Comparison of ENCODE assay signal across 8 mouse cellular contexts in the genomic region with DNA sequence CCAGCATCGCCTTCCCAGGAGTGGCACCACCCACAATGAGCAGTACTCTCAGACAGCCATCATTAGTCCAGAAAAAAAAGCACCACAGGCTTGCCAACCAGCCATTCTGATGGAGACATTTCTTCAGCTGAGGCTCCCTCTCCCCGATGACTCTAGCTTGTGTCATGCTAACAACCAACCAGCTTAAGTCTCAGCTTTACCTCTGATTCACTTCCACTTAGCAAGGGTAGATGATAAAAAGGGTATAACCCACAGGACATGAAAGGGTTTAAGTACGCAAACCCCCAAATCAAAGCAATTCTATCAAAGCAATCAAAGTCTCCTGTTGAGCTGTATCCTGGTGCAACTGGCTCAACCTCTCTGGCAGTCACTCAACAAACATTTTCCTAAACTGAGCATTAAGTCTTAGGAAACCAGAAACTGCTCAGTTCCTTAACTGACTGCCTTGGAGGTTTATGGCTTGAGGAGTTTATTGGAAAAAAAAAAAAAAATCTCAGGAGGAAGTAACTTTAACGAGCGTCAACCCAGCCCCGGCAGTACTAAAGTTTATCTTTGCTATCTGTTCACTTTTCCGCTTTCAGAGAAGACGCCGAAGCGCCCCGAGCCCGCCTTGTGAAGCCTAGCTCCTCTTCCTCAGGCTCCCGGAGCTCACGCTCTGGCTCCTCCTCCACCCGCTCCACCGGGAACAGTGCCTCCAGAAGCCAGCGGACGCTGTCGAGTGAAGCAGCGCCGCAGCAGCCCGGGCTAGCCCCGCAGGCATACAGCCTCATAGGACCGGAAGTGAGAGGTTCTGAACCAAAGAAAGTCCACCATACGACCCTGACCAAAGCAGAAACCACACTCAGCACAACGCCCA. TPM values are rescaled to one million over a fixed set of nuclear protein-coding genes. Genes with fewer than 3 reads are reported as not detected.
A peak's percentile ranks its signal among the peaks of the same experiment; 100 is the strongest.
DNase-seq lines count a peak whose midpoint lies in the region; ATAC-seq and TF ChIP-seq lines count a peak whose summit lies in the region.

No protein-coding gene starts in this region.

- no peak for TF ChIP-seq POLR2A in cerebellum, adult 2 months (IDR thresholded peaks at IDR 0.05; ENCODE audit: borderline replicate concordance, insufficient read depth, low read length)

- H3K4me3 ChIP-seq in liver, embryonic 15.5 days (replicated peaks): peak overlapping the region; percentile 27
- H3K4me3 ChIP-seq in neural tube, embryonic 13.5 days: no peak overlapping the region
- no peak overlapping the region for H3K4me3 ChIP-seq in cerebellum, adult 2 months (replicated peaks; ENCODE audit: insufficient read depth, low read depth, low read length)

- WGBS in liver, embryonic 15.5 days (ENCODE audit: insufficient replicate concordance): 8% methylated on average over 26 of the region's 26 CpGs
- 31% methylated on average over 26 of the region's 26 CpGs for whole genome bisulfite sequencing in neural tube, embryonic 13.5 days
- 60% methylated on average over 26 of the region's 26 CpGs for WGBS in cerebellum, adult 2 months

- peak overlapping the region; percentile 54 for H3K4me2 ChIP-seq in liver, embryonic 15.5 days
- peak overlapping the region; percentile 29; the same call in 1 of the 2 replicates for H3K4me2 ChIP-seq in neural tube, embryonic 13.5 days

- H3K9ac ChIP-seq in liver, embryonic 15.5 days: 0 out of 2 replicates have a peak overlapping the region, but pooled peaks have one; percentile 8
- H3K9ac ChIP-seq in neural tube, embryonic 13.5 days: no peak overlapping the region

- H3K4me1 ChIP-seq in liver, embryonic 15.5 days (replicated peaks): peaks cover 11% of the 10 kb centered on the region
- peaks cover 25% of the 10 kb centered on the region for H3K4me1 ChIP-seq in neural tube, embryonic 13.5 days (replicated peaks)
- no peaks in the 10 kb centered on the region for H3K4me1 ChIP-seq in cerebellum, adult 2 months (ENCODE audit: control insufficient read depth, insufficient read depth, low read length)

- DNase-seq in CD4-positive helper T cell, adult 2 months (ENCODE audit: low read depth, low spot score): peak; percentile 71
- peak; percentile 35 for DNase-seq in gastrocnemius, postnatal 10 days
- DNase-seq in induced T-regulatory cell, adult 2 months (ENCODE audit: low read depth): peak; percentile 61
- no peak for DNase-seq in cerebellum, adult 2 months
- no peak for DNase-seq in layer of hippocampus, postnatal 25 days (ENCODE audit: extremely low spot score in 1 of 2, low spot score in 1 of 2)

- no peak for TF ChIP-seq CTCF in cerebellum, adult 2 months (IDR thresholded peaks at IDR 0.05; ENCODE audit: borderline replicate concordance, insufficient read depth, low read depth, low read length)

- H3K27me3 ChIP-seq in liver, embryonic 15.5 days: peaks cover 31% of the 10 kb centered on the region
- H3K27me3 ChIP-seq in neural tube, embryonic 13.5 days: no peaks in the 10 kb centered on the region; the same call in 1 of the 2 replicates
- H3K27me3 ChIP-seq in cerebellum, adult 2 months (ENCODE audit: control insufficient read depth, insufficient read depth, low read length): no peaks in the 10 kb centered on the region

- peak; percentile 70 for ATAC-seq in activated CD4-positive, CD25-positive, alpha-beta regulatory T cell, adult 4 months
- ATAC-seq in liver, embryonic 15.5 days (ENCODE audit: insufficient read depth): 0 out of 2 replicates have a peak, but pooled peaks have one; percentile 22
- ATAC-seq in neural tube, embryonic 13.5 days (ENCODE audit: low read depth): no peak

- no peaks in the 10 kb centered on the region for H3K36me3 ChIP-seq in liver, embryonic 15.5 days (replicated peaks)
- peaks cover 18% of the 10 kb centered on the region for H3K36me3 ChIP-seq in neural tube, embryonic 13.5 days

- peak overlapping the region; percentile 62 for H3K27ac ChIP-seq in liver, embryonic 15.5 days (replicated peaks)
- peak overlapping the region; percentile 33; the same call in 1 of the 2 replicates for H3K27ac ChIP-seq in neural tube, embryonic 13.5 days (replicated peaks)
- no peak overlapping the region for H3K27ac ChIP-seq in cerebellum, adult 2 months (ENCODE audit: insufficient read depth, low read length)

- no peaks in the 10 kb centered on the region for H3K9me3 ChIP-seq in liver, embryonic 15.5 days (replicated peaks)
- no peaks in the 10 kb centered on the region for H3K9me3 ChIP-seq in neural tube, embryonic 13.5 days

RNA-seq across cellular contexts. Expression of a gene that starts 18.8 kb away (rescaled TPM):
- polyA plus RNA-seq in activated CD4-positive, CD25-positive, alpha-beta regulatory T cell, adult 4 months (2017; shearing (Covaris generic)): 1,000 to 10,000 TPM; 3,239 to 3,330 TPM
- total RNA-seq in gastrocnemius, postnatal 10 days (2021): 1,000 to 10,000 TPM; 1,094 to 1,113 TPM
- 1,128 and 1,129 TPM in 2 replicates for polyA plus RNA-seq in liver, embryonic 15.5 days (2015; fragmentation: Nextera tagmentation; extraction: Ambion mirVana)
- 2,997 and 3,038 TPM in 2 replicates for polyA plus RNA-seq in neural tube, embryonic 13.5 days (2015; fragmentation: Nextera tagmentation; extraction: Ambion mirVana)
- polyA plus RNA-seq in cerebellum, adult 2 months (2012; rRNA removed): 2,645 and 2,703 TPM in 2 replicates
- 1,000 to 10,000 TPM; 2,114 to 2,470 TPM for total RNA-seq in layer of hippocampus, postnatal 25 days (2021)

Comparison
In these comparisons a context has a peak if more than half of its experiments do, and no peak if none do; other contexts are left out.
1. DNase-seq: peak in CD4-positive helper T cell, adult 2 months (single experiment), gastrocnemius, postnatal 10 days (single experiment) and induced T-regulatory cell, adult 2 months (single experiment); none in cerebellum, adult 2 months (0 of 2) and layer of hippocampus, postnatal 25 days (0 of 2).